In the genomic region with DNA sequence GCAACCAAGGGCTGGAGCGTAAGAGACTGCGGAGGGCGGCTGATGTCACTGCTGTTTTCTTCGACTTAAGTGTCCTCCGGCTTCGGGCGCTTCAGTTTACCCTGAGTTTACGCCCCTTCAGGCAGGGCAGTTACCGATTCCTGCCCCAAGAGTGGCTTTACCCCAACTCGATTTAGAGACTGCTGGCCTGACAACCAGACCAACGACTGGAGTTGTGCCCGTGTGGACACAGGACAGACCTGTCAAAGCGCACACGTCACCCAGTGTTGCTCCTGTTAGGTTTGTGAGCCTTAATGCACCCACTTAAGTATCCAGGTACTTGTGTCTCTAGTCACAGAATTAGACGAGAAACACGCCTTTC, we compare ENCODE assay signal across 8 mouse cellular contexts. TPM values are rescaled to one million over a fixed set of nuclear protein-coding genes. Genes with fewer than 3 reads are reported as not detected.
DNase-seq lines count a peak whose midpoint lies in the region; ATAC-seq and TF ChIP-seq lines count a peak whose summit lies in the region.

No protein-coding gene starts in this region.

- peak overlapping the region; percentile 48 for H3K4me3 ChIP-seq in kidney, postnatal 0 days (replicated peaks; ENCODE audit: low read depth, low read length)
- H3K4me3 ChIP-seq in embryonic facial prominence, embryonic 11.5 days (ENCODE audit: low read depth, low read length): peak overlapping the region; percentile 52
- peak overlapping the region; percentile 57 for H3K4me3 ChIP-seq in intestine, embryonic 15.5 days (replicated peaks)
- peak overlapping the region; percentile 60 for H3K4me3 ChIP-seq in myocyte

- peak overlapping the region; percentile 65; the same call in 1 of the 2 replicates for H3K27ac ChIP-seq in kidney, postnatal 0 days
- H3K27ac ChIP-seq in embryonic facial prominence, embryonic 11.5 days (replicated peaks; ENCODE audit: low read depth, low read length): 0 out of 2 replicates have a peak overlapping the region, but pooled peaks have one; percentile 20
- no peak overlapping the region for H3K27ac ChIP-seq in intestine, embryonic 15.5 days

- 18% methylated on average over 16 of the region's 16 CpGs for WGBS in kidney, postnatal 0 days
- WGBS in embryonic facial prominence, embryonic 11.5 days: 16% methylated on average over 16 of the region's 16 CpGs
- WGBS in intestine, embryonic 15.5 days: 11% methylated on average over 16 of the region's 16 CpGs

- no peak; the same call in 1 of the 2 replicates for ATAC-seq in kidney, postnatal 0 days (replicated peaks; ENCODE audit: low FRiP score, low read depth)
- ATAC-seq in embryonic facial prominence, embryonic 11.5 days (replicated peaks; ENCODE audit: insufficient number of reproducible peaks, low FRiP score, low TSS enrichment, low read depth): no peak; the same call in 1 of the 2 replicates
- ATAC-seq in intestine, embryonic 15.5 days: peak; percentile 78

- H3K9ac ChIP-seq in kidney, postnatal 0 days (ENCODE audit: low read depth, low read length): peak overlapping the region; percentile 58
- peak overlapping the region; percentile 75 for H3K9ac ChIP-seq in embryonic facial prominence, embryonic 11.5 days (replicated peaks; ENCODE audit: low read length)
- H3K9ac ChIP-seq in intestine, embryonic 15.5 days: peak overlapping the region; percentile 66

- H3K36me3 ChIP-seq in kidney, postnatal 0 days (ENCODE audit: insufficient read depth, low read length): no peaks in the 10 kb centered on the region
- no peaks in the 10 kb centered on the region for H3K36me3 ChIP-seq in embryonic facial prominence, embryonic 11.5 days (replicated peaks; ENCODE audit: control insufficient read depth, insufficient read depth, low read depth, low read length)
- no peaks in the 10 kb centered on the region for H3K36me3 ChIP-seq in intestine, embryonic 15.5 days
- no peaks in the 10 kb centered on the region for H3K36me3 ChIP-seq in myocyte (ENCODE audit: control insufficient read depth, insufficient read depth)

- TF ChIP-seq POLR2A in myocyte (IDR thresholded peaks at IDR 0.05; ENCODE audit: insufficient read length, low read depth): no peak

- H3ac ChIP-seq in myocyte (ENCODE audit: control insufficient read depth, insufficient read length): peak overlapping the region; percentile 2

- H3K79me2 ChIP-seq in myocyte (ENCODE audit: control insufficient read depth, insufficient read depth): peaks cover 30% of the 10 kb centered on the region

- no peak for DNase-seq in kidney, postnatal 0 days (ENCODE audit: low spot score)
- no peak for DNase-seq in kidney, postnatal 4 days
- DNase-seq in embryonic facial prominence, embryonic 11.5 days (ENCODE audit: low spot score): no peak
- no peak for DNase-seq in spleen, postnatal 4 days (ENCODE audit: low spot score in 2 of 2)
- DNase-seq in adrenal gland, postnatal 36 days: no peak
- DNase-seq in embryo, embryonic 10.5 days (ENCODE audit: low spot score): no peak

- peak overlapping the region; percentile 68 for H3K4me2 ChIP-seq in kidney, postnatal 0 days (ENCODE audit: low read length)
- H3K4me2 ChIP-seq in embryonic facial prominence, embryonic 11.5 days (ENCODE audit: low read depth, low read length): peak overlapping the region; percentile 74
- H3K4me2 ChIP-seq in intestine, embryonic 15.5 days (replicated peaks): peak overlapping the region; percentile 77
- peak overlapping the region; percentile 72 for H3K4me2 ChIP-seq in myocyte (ENCODE audit: low read depth)

- H3K9me3 ChIP-seq in kidney, postnatal 0 days (replicated peaks; ENCODE audit: low read length): no peaks in the 10 kb centered on the region
- H3K9me3 ChIP-seq in embryonic facial prominence, embryonic 11.5 days (replicated peaks; ENCODE audit: control insufficient read depth, low read length): no peaks in the 10 kb centered on the region
- no peaks in the 10 kb centered on the region for H3K9me3 ChIP-seq in intestine, embryonic 15.5 days

- 0 out of 2 replicates have a peak, but pooled peaks cover 9% of the 10 kb centered on the region for H3K4me1 ChIP-seq in kidney, postnatal 0 days (replicated peaks; ENCODE audit: insufficient read depth, low read length)
- no peaks in the 10 kb centered on the region for H3K4me1 ChIP-seq in embryonic facial prominence, embryonic 11.5 days (ENCODE audit: control insufficient read depth, insufficient read depth, low read length)
- H3K4me1 ChIP-seq in intestine, embryonic 15.5 days (replicated peaks): no peaks in the 10 kb centered on the region

- no peak; the same call in 1 of the 2 replicates for TF ChIP-seq CTCF in kidney, postnatal 0 days (IDR thresholded peaks at IDR 0.05; ENCODE audit: low read depth)

- no peaks in the 10 kb centered on the region for H3K27me3 ChIP-seq in kidney, postnatal 0 days (ENCODE audit: insufficient read depth, low read length)
- H3K27me3 ChIP-seq in embryonic facial prominence, embryonic 11.5 days (ENCODE audit: control insufficient read depth, insufficient read depth, low read length): no peaks in the 10 kb centered on the region
- H3K27me3 ChIP-seq in intestine, embryonic 15.5 days (replicated peaks): no peaks in the 10 kb centered on the region
- no peaks in the 10 kb centered on the region for H3K27me3 ChIP-seq in myocyte (ENCODE audit: control insufficient read depth, insufficient read depth, insufficient read length)

TF ChIP-seq in myocyte, 11 proteins besides CTCF, POLR2A, EP300 and RAD21:
- TF ChIP-seq TCF3 (IDR thresholded peaks at IDR 0.05; ENCODE audit: insufficient read length, low read depth) (no peak), USF1 (IDR thresholded peaks at IDR 0.05; ENCODE audit: low read depth) (no peak), MYOD1 (IDR thresholded peaks at IDR 0.05; ENCODE audit: control insufficient read depth in 1 of 3, insufficient read length in 2 of 3, low read depth in 2 of 3) (no peak), TCF12 (IDR thresholded peaks at IDR 0.05; ENCODE audit: insufficient read depth, poor library complexity, severe bottlenecking) (no peak), CEBPB (IDR thresholded peaks at IDR 0.05; ENCODE audit: insufficient read depth, poor library complexity, severe bottlenecking) (no peak), REST (IDR thresholded peaks at IDR 0.05; ENCODE audit: insufficient read depth, insufficient read length) (no peak), MYOG (IDR thresholded peaks at IDR 0.05; ENCODE audit: control insufficient read depth in 1 of 3, insufficient read depth in 1 of 3, insufficient read length in 2 of 3, low read depth in 2 of 3) (no peak), SRF (IDR thresholded peaks at IDR 0.05; ENCODE audit: control insufficient read depth, insufficient read length, low read depth) (no peak), MAX (IDR thresholded peaks at IDR 0.05; ENCODE audit: low read depth) (no peak), E2F4 (IDR thresholded peaks at IDR 0.05; ENCODE audit: insufficient read depth) (no peak), POLR2AphosphoS2 (IDR thresholded peaks at IDR 0.05; ENCODE audit: insufficient read length, low read depth) (no peak)
TF ChIP-seq in myocyte: peak in this region for 0.

RNA-seq across cellular contexts. Expression of gene Zfp560, which starts 0.3 kb away (rescaled TPM):
- polyA plus RNA-seq in kidney, postnatal 0 days (2015; fragmentation: Nextera tagmentation; extraction: Ambion mirVana): 46.2 and 60.2 TPM in 2 replicates
- 36.9 and 37.1 TPM in 2 replicates for polyA plus RNA-seq in embryonic facial prominence, embryonic 11.5 days (2014; fragmentation: Nextera tagmentation; extraction: Ambion mirVana)
- polyA plus RNA-seq in intestine, embryonic 15.5 days (2015; fragmentation: Nextera tagmentation; extraction: Ambion mirVana): 24.9 and 35.5 TPM in 2 replicates
- polyA plus RNA-seq in myocyte (2012; fragmentation: generic; extraction: Trizol): 18.4 TPM
- total RNA-seq in adrenal gland, postnatal 36 days (2021): 1 to 10 TPM; 5.9 to 8.6 TPM

RNA-seq across cellular contexts. Expression of gene Olfr18, which starts 49.4 kb away (rescaled TPM):
- polyA plus RNA-seq in kidney, postnatal 0 days (2015; fragmentation: Nextera tagmentation; extraction: Ambion mirVana): not detected in 2 replicates
- 0.11 TPM in 1 of 2 replicates, not detected in the other for polyA plus RNA-seq in embryonic facial prominence, embryonic 11.5 days (2014; fragmentation: Nextera tagmentation; extraction: Ambion mirVana)
- polyA plus RNA-seq in intestine, embryonic 15.5 days (2015; fragmentation: Nextera tagmentation; extraction: Ambion mirVana): not detected in 2 replicates
- polyA plus RNA-seq in myocyte (2012; fragmentation: generic; extraction: Trizol): not detected
- total RNA-seq in adrenal gland, postnatal 36 days (2021): not detected
